Mouse (Mus musculus) heart, embryonic 10.5 days (tissue): Measurements from ENCODE around the gene Tmem212. TPM values are rescaled to one million over a fixed set of nuclear protein-coding genes. Genes with fewer than 3 reads are reported as not detected.

Experiments used
- DNase-seq: peaks from one replicate; pipeline ENCODE4 v3.0.0-alpha.2; 2017; ENCODE audit warnings: low spot score
- H3K27ac ChIP-seq: fragments of 300-500 bp; sonication (generic); 2 replicates; pipeline ENCODE4 v1.5.1; 2016; ENCODE audit warnings: mild to moderate bottlenecking
- H3K27me3 ChIP-seq: fragments of 300-500 bp; sonication (generic); 2 replicates; pipeline ENCODE4 v1.6.1; 2016; ENCODE audit warnings: mild to moderate bottlenecking; ENCODE audit not compliant: poor library complexity, insufficient read depth, severe bottlenecking
- H3K36me3 ChIP-seq: fragments of 300-500 bp; sonication (generic); 2 replicates; pipeline ENCODE4 v1.6.1; 2016; ENCODE audit warnings: mild to moderate bottlenecking, moderate library complexity
- H3K4me1 ChIP-seq: fragments of 300-500 bp; sonication (generic); 2 replicates; pipeline ENCODE4 v1.6.1; 2016; ENCODE audit warnings: mild to moderate bottlenecking
- H3K4me3 ChIP-seq: fragments of 300-500 bp; sonication (generic); 2 replicates; pipeline ENCODE4 v1.5.1; 2016; ENCODE audit warnings: mild to moderate bottlenecking, moderate library complexity
- H3K9me3 ChIP-seq: fragments of 300-500 bp; sonication (generic); 2 replicates; pipeline ENCODE4 v1.6.1; 2016; ENCODE audit warnings: mild to moderate bottlenecking, moderate library complexity
- WGBS: fragments of 180-500 bp; shearing (Covaris S2); methylation state at CpG from one replicate; pipeline ENCODE4 v1.1.7; 2016; 5-methylcytosine and 5-hydroxymethylcytosine counted together
- polyA plus RNA-seq: library from polyadenylated mRNA; unstranded; fragments of >200 nt; fragmentation: Nextera tagmentation; extraction: Ambion mirVana; gene quantifications from 2 replicates; pipeline ENCODE4 v1.2.1, GENCODE M21; 2016

Tmem212 gene
- polyA plus RNA-seq, 1 experiment from 2014 or later: not detected

DNA sequence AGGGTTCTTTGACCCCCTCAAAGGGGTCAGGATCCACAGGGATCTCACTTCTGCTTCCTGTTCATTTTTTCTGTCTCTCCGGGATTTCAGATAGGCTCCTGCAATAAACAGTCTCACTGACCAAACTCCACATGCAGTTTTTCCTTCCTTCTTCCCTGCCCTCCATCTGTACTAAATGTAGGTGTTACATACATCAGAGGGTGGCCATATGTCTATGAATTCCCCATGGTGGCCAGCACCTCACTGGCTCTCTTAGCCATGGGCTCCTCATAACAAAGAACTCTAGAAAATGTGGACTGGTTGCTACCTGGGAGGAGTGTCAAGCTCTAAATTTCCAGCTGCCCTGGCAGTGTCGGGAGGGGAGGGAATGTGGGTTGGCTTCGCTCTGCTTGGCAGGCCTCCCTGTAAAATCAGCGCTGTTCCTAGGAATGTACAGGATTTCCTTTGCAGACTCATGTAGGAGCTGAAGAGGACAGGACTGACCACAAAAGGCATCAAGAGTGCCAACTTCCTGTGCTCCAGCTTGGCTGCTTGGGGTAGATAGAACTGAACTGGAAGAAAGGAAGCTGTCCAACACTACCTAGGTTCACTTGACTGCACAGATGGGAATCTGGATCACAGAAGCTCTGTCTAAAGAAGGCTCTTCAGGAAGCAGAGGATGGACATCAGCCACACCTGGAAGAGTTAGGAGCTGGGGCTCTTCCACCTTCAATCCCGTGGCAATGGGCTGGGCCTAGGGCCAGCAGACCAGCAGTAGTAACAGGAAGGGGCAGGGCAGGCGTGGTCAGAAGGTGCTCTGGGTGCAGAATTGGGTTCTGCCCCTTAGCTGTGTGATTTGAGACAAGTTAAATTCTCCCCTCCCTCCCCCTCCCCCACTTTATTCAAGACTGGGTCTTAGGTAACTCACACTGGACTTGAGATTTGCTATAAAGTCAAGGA lies 14.0 kb downstream of the Tmem212 start:
- no peak overlapping the region for H3K4me3 ChIP-seq
- DNase-seq: no peak
- H3K4me1 ChIP-seq: peaks cover 11% of the 10 kb centered on the region
- no peaks in the 10 kb centered on the region for H3K36me3 ChIP-seq
- no peaks in the 10 kb centered on the region for H3K9me3 ChIP-seq
- H3K27me3 ChIP-seq: no peaks in the 10 kb centered on the region
- WGBS: 66% methylated on average over 6 of the region's 6 CpGs
- no peak overlapping the region for H3K27ac ChIP-seq

DNA sequence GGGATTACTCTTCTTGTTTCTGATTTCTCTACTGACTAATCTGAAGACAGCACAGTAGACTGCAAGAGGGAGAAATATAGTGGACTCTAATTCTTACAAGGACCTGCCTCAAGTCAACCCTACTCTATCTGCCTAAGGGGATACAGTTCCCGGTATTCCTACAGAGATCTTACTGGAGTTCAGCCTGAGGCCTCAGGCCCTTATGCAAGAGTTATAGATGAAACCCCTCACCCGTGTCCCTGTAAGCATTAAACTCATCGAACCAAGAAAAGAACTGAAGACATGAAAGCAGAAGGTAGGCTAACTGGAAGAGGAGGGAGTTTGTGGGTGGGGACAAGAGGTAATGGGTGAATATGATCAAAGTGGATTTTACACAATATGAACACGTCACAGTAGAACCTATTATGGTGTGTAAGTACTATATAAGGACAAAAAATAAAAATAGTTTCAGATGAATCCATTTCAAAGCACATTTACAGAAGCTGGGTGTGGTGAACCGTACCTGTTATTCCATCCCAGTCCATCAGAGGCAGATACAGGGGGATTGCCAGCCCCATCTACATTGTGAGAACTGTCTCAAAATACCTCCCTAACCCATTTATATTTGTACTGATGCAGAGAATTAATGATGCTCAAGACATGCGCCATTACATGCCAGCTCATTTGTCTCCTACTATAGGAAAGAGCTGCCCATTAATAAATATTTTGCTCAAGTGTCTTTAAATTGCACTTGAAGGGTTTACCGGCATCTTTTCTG lies 17.1 kb downstream of the Tmem212 start:
- WGBS: 87% methylated on average over 7 of the region's 7 CpGs
- H3K9me3 ChIP-seq: no peaks in the 10 kb centered on the region

DNA sequence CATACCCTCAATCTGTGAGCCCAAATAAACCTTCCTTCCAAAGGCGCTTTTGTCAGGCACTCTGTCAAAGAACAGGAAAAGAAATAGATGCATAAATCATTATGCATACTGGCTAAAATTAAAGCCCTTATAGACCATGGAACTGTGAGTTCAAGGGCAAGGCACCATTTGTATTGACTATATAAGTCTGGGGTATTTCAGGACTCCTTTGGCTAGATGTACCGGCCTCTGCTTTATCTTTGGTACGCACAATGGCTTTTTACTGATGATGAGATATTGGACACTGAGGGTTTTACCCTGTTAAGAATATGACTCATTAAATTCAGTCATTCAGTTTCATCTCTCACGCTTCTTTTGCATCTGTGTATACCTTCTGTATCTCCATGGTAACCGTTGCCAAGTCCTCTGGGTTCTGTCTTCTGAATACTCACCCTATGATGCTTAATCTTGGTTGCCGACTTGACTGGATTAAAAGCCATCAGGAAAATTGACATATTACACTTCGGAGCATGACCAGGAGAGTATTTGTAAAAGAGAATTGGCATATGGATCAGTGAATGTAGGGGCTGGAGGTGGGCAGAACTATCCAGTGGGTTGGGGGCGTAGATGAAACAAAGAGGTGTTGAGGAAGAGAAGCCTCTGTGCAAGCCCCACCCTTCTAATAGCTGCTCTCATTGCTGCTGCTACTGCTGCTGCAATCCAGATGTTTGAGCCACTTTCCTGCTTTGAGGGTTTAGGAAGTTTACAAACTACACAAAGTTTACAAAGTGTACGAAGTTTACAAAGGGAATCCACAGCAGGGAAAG lies 22.7 kb downstream of the Tmem212 start:
- DNase-seq: peak; percentile 36
- no peaks in the 10 kb centered on the region for H3K4me1 ChIP-seq
- no peak overlapping the region for H3K4me3 ChIP-seq
- WGBS: 80% methylated on average over 9 of the region's 9 CpGs
- H3K9me3 ChIP-seq: no peaks in the 10 kb centered on the region
- H3K27me3 ChIP-seq: no peaks in the 10 kb centered on the region
- no peak overlapping the region for H3K27ac ChIP-seq
- no peaks in the 10 kb centered on the region for H3K36me3 ChIP-seq

More for the DNA sequence above, 17.1 kb downstream of the Tmem212 start:
- peaks cover 5% of the 10 kb centered on the region; the same call in 1 of the 2 replicates for H3K4me1 ChIP-seq
- H3K4me3 ChIP-seq: no peak overlapping the region
- H3K27ac ChIP-seq: no peak overlapping the region
- H3K36me3 ChIP-seq: no peaks in the 10 kb centered on the region
- DNase-seq: no peak
- H3K27me3 ChIP-seq: no peaks in the 10 kb centered on the region

DNA sequence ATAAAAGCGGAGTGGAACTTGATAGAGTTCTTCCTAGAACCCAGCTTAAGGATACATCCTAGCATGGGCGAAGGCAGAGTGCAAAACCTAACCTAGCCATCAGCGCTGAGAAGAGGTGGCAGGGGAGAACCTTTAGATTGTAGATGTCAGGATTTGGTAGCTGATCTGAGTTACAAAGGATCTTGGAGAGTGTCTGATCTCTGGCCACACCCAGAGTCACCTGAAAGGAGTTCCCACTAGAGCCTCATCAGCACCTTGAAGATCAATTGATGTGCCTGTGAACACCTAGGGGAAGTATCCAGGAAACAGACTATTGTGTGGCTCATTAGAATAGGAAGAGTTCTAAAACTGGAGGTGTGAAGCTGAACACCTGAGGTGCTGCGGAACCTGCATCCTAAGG lies 23.7 kb downstream of the Tmem212 start:
- DNase-seq: no peak
- no peaks in the 10 kb centered on the region for H3K4me1 ChIP-seq
- H3K27me3 ChIP-seq: no peaks in the 10 kb centered on the region
- no peaks in the 10 kb centered on the region for H3K36me3 ChIP-seq
- H3K27ac ChIP-seq: no peak overlapping the region
- 72% methylated on average over 4 of the region's 4 CpGs for WGBS
- H3K4me3 ChIP-seq: no peak overlapping the region
- H3K9me3 ChIP-seq: no peaks in the 10 kb centered on the region

DNA sequence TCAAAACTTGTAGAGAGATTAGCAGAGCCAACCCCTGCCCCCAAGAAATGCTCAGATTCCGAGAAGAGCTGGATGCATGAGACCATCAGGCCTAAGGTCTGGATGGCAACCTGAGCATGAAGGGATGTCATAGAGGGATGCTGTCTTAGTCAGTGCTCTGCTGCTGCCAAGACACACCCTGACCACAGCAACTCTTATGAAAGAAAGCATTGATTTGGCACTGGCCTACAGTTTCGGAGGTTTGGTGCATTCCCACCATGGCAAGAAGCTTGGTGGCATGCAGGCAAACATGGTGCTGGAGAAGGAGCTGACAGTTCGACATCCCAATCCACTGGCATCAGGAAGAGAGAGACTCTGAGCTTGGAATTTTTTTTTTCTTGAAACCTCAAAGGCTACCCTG lies 24.3 kb downstream of the Tmem212 start:
- no peaks in the 10 kb centered on the region for H3K27me3 ChIP-seq
- H3K36me3 ChIP-seq: no peaks in the 10 kb centered on the region
- no peaks in the 10 kb centered on the region for H3K9me3 ChIP-seq
- 84% methylated on average over 3 of the region's 3 CpGs for WGBS
- no peak overlapping the region for H3K27ac ChIP-seq
- peak; percentile 70 for DNase-seq
- no peaks in the 10 kb centered on the region for H3K4me1 ChIP-seq
- no peak overlapping the region for H3K4me3 ChIP-seq

DNA sequence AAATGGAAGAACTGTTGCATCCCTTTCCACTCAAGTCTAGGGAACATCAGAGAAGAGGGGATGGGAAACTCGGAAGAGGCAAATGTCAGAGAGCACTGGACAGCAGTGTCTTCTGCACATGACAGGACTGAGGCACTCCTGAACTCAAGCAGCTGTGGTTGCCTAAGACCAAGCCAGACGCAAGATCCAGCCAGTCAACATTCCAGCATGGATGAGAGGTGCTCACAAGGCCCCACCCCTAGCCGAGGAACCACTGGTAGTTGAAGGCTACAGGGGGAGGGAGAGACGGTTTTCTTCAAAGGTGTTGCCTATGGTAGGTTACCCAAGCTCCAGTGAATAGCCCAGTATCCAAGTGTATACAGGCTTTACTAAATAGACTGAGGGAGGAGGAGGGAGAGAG lies 24.8 kb downstream of the Tmem212 start:
- DNase-seq: peak; percentile 63
- Histone ChIP-seq H3K4me3 (no peak overlapping the region), H3K4me1 (no peaks in the 10 kb centered on the region), H3K9me3 (no peaks in the 10 kb centered on the region), H3K36me3 (no peaks in the 10 kb centered on the region), H3K27me3 (no peaks in the 10 kb centered on the region), H3K27ac (no peak overlapping the region)
- WGBS: 78% methylated on average over 4 of the region's 4 CpGs

DNA sequence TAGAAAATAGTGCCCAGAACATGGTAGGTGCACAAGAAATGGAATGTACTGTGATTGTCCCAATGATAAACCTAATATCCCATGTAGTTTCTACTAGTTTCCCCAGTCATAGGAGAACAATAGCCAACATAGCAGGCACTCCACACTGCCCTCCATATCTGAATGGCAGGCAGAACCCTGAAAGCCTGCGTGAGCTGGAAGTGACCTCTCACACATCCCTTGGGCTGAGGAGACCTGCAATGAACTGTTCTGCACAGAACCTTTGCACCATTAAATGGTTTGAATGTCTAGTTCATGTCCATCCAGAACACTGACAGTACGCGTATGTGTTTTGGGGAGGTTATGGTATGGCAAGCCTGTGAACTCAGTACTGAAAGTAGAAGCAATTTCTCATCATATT lies 27.5 kb downstream of the Tmem212 start:
- no peak overlapping the region for H3K4me3 ChIP-seq
- H3K27ac ChIP-seq: no peak overlapping the region
- DNase-seq: peak; percentile 55
- no peaks in the 10 kb centered on the region for H3K36me3 ChIP-seq
- 91% methylated on average over 3 of the region's 3 CpGs for WGBS
- no peaks in the 10 kb centered on the region for H3K9me3 ChIP-seq
- peaks cover 7% of the 10 kb centered on the region for H3K4me1 ChIP-seq
- no peaks in the 10 kb centered on the region for H3K27me3 ChIP-seq

DNA sequence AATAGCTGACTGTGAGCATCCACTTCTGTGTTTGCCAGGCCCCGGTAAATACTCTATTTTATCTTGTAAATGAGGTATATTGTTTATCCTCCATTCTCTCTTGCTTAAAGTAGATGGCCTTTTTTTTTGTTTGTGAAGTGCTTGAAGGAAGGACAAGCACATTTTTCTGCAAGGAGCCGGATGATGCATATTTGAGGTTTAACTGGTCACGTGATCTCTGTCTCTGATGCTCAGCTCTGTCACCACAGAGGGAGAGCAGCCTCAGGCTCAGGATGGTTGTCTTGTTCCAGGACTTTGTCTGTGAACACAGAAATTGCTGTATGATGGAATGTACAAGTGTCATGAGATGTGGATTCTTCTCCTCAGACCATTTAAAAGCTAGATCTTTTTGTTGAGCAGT lies 28.4 kb downstream of the Tmem212 start:
- Histone ChIP-seq H3K27ac (no peak overlapping the region), H3K4me1 (peaks cover 15% of the 10 kb centered on the region), H3K36me3 (no peaks in the 10 kb centered on the region), H3K9me3 (no peaks in the 10 kb centered on the region), H3K27me3 (no peaks in the 10 kb centered on the region), H3K4me3 (no peak overlapping the region)
- WGBS: 73% methylated on average over 3 of the region's 3 CpGs
- peak; percentile 9 for DNase-seq

DNA sequence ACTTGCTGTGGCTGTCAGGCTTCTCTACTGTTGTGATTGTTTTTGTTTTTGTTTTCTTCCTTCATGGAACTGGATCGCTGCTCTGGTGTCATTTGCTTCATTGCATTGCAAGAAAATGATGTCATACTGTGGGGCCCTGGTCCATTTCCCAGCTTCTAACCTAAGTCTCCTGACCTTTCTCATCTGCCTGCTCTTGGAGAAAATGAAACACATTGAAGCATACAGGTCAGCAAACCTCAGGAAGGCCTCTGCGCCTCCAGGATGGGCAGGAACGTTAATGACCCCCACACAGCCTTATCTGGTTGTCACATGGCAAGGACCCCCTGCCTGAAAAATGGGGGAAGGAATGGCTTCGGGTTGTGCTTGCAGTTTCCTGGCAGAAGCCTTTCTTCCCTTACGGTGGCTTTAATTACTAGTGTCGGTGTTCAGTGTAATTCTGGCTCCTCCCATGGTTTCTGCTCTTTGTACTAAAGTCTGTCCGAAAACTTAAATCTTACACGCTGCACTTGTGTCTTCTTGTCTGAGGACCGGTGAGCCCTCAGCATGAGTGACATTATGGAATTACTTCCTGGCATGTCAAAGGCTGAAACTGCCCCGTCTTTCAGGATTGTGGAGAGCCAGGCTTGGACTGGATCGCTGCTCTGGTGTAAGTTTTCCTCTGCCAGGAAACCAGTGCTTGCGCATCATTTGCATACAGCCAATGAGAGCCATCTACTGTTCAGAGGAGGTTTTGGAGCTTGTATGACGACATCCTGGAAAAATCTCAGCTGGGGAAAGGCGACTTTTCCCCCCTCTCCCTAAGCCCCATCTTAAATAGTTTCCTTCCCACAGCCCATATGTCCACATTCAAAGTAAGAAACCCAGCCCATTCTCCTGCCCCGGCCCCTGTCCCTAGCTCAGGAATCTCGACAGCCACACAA lies 33.1 kb downstream of the Tmem212 start:
- H3K4me3 ChIP-seq: peak overlapping the region; percentile 49
- no peaks in the 10 kb centered on the region for H3K9me3 ChIP-seq
- H3K4me1 ChIP-seq: peaks cover 56% of the 10 kb centered on the region
- peak; percentile 91 for DNase-seq
- H3K27ac ChIP-seq: peak overlapping the region; percentile 90
- H3K27me3 ChIP-seq: no peaks in the 10 kb centered on the region
- H3K36me3 ChIP-seq: no peaks in the 10 kb centered on the region
- WGBS: 9% methylated on average over 16 of the region's 16 CpGs

DNA sequence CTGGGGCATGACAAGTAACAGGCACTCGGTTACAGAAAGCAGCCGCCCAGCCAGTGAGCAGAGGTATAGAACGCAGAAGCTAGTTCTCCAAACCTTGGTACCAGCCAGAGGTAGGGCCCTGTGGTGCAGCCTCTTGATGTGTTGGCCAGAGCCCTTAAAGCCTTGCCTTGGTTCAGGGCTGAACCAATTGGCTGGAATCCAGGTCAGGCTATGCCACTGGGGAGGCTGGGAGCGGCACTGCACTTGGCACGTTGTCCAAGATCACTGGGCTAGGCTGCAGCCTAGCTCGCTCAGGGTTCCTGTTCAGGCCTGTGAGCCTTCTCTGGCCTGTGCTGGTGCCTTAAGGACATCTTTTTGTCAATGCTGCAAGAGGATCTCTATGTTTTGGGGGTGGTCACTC lies 34.6 kb downstream of the Tmem212 start:
- no peaks in the 10 kb centered on the region for H3K36me3 ChIP-seq
- H3K9me3 ChIP-seq: no peaks in the 10 kb centered on the region
- H3K27ac ChIP-seq: peak overlapping the region; percentile 90
- no peaks in the 10 kb centered on the region for H3K27me3 ChIP-seq
- H3K4me1 ChIP-seq: peaks cover 58% of the 10 kb centered on the region
- H3K4me3 ChIP-seq: no peak overlapping the region
- peak; percentile 74 for DNase-seq
- WGBS: 64% methylated on average over 6 of the region's 6 CpGs

DNA sequence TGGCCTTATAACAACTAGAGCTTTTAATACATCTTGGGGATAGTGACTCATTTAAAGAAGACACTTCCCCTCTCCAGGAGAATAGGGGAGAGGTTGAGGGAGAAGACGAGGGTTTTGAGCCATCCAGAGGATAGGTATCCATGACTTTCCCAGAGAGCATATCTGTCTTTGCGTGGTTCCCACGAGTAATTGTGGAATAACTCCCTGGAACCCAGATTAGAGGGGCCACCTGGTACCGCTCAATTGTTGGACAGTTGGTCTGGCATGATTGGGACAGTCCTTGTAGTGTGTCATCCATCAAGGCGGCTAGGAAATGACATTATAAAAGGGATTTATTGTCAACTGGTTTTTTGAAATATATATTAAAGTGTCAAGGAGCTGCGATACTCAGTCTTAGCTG lies 35.1 kb downstream of the Tmem212 start:
- no peaks in the 10 kb centered on the region for H3K36me3 ChIP-seq
- H3K4me3 ChIP-seq: no peak overlapping the region
- H3K27me3 ChIP-seq: no peaks in the 10 kb centered on the region
- DNase-seq: peak; percentile 51
- H3K27ac ChIP-seq: peak overlapping the region; percentile 90; the same call in 1 of the 2 replicates
- peaks cover 58% of the 10 kb centered on the region for H3K4me1 ChIP-seq
- H3K9me3 ChIP-seq: no peaks in the 10 kb centered on the region
- WGBS: 71% methylated on average over 6 of the region's 6 CpGs

DNA sequence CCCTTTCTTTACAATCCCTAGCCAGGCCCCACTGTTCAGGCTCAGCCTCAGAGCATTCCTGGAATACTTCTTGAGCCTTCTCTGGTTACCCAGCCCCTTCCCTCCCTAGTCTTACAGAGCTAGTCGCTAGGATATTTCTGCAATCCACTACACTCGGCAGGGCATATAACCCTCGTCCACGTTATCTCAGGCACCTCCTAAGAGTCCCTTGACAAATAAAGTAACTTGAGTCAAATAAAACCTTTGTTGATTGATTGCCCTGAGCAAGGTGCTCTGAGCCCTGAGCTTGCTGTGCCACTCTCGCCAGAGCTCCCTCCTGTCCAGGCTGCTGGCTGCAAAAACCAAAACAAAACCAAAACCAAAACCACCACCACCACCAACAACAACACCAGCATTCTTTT lies 37.0 kb downstream of the Tmem212 start:
- no peaks in the 10 kb centered on the region for H3K27me3 ChIP-seq
- 5% methylated on average over 5 of the region's 5 CpGs for WGBS
- no peaks in the 10 kb centered on the region for H3K9me3 ChIP-seq
- peak; percentile 74 for DNase-seq
- peaks cover 59% of the 10 kb centered on the region for H3K4me1 ChIP-seq
- no peaks in the 10 kb centered on the region for H3K36me3 ChIP-seq
- peak overlapping the region; percentile 75 for H3K27ac ChIP-seq
- peak overlapping the region; percentile 9; the same call in 1 of the 2 replicates for H3K4me3 ChIP-seq
